Mouse (Mus musculus) heart, postnatal 0 days (tissue): ENCODE measurements around the gene Zfp771. TPM values are rescaled to one million over a fixed set of nuclear protein-coding genes. Genes with fewer than 3 reads are reported as not detected.
A peak's percentile ranks its signal among the peaks of the same experiment; 100 is the strongest.

ENCODE experiments used
- ATAC-seq: fragments of 200-750 bp; cut with Nextera tagmentation; 2 replicates; pipeline ENCODE4 v1.8.0; 2017; ENCODE audit warnings: low read depth, moderate number of reproducible peaks, moderate library complexity; ENCODE audit not compliant: insufficient read depth
- DNase-seq: peaks from one replicate; pipeline ENCODE4 v3.0.0-alpha.2; 2016; ENCODE audit warnings: low spot score
- H3K27ac ChIP-seq: fragments of 300-500 bp; sonication (generic); 2 replicates; pipeline ENCODE4 v1.5.1; 2014; ENCODE audit warnings: low read depth, mild to moderate bottlenecking
- H3K27me3 ChIP-seq: fragments of 300-500 bp; sonication (generic); 2 replicates; pipeline ENCODE4 v1.6.1; 2014; ENCODE audit warnings: low read length, mixed read lengths; ENCODE audit not compliant: control insufficient read depth, insufficient read depth
- H3K36me3 ChIP-seq: fragments of 300-500 bp; sonication (generic); replicated peaks from 2 replicates; pipeline ENCODE4 v1.6.1; 2014; ENCODE audit warnings: low read length, mixed read lengths; ENCODE audit not compliant: control insufficient read depth, insufficient read depth
- H3K4me1 ChIP-seq: fragments of 300-500 bp; sonication (generic); 2 replicates; pipeline ENCODE4 v1.6.1; 2014; ENCODE audit warnings: antibody characterized with exemption; ENCODE audit not compliant: control insufficient read depth, insufficient read depth
- H3K4me2 ChIP-seq: fragments of 300-500 bp; sonication (generic); 2 replicates; pipeline ENCODE4 v1.6.1; 2014; ENCODE audit warnings: low read depth, mild to moderate bottlenecking, low read length, moderate library complexity
- H3K4me3 ChIP-seq: fragments of 300-500 bp; sonication (generic); 2 replicates; pipeline ENCODE4 v1.5.1; 2014; ENCODE audit warnings: low read depth, low read length
- H3K9ac ChIP-seq: fragments of 300-500 bp; sonication (generic); replicated peaks from 2 replicates; pipeline ENCODE4 v1.6.1; 2014; ENCODE audit warnings: low read depth, low read length, mixed read lengths
- H3K9me3 ChIP-seq: fragments of 300-500 bp; sonication (generic); replicated peaks from 2 replicates; pipeline ENCODE4 v1.6.1; 2016; ENCODE audit warnings: low read length; ENCODE audit not compliant: control insufficient read depth
- CTCF ChIP-seq: IDR thresholded peaks from 2 replicates; pipeline ENCODE4 v1.5.1; 2016; ENCODE audit warnings: antibody characterized with exemption, control low read depth, low read depth
- EP300 ChIP-seq: IDR thresholded peaks from 2 replicates; pipeline ENCODE4 v1.6.1; 2016; ENCODE audit warnings: antibody characterized with exemption, low read depth
- whole genome bisulfite sequencing: fragments of 180-500 bp; shearing (Covaris S2); extraction: QIAGEN DNeasy Blood & Tissue Kit; methylation state at CpG from one replicate; pipeline ENCODE4 v1.1.7; 2014; 5-methylcytosine and 5-hydroxymethylcytosine counted together
- polyA plus RNA-seq: library from polyadenylated mRNA; unstranded; fragments of >200 nt; fragmentation: Nextera tagmentation; extraction: Ambion mirVana; gene quantifications from 2 replicates; pipeline ENCODE4 v1.2.1, GENCODE M21; 2015
- total RNA-seq: library from RNA; depleted of rRNA; stranded (reverse); fragments of >200 nt; gene quantifications from 2 replicates; pipeline ENCODE4 v1.2.3, GENCODE M21; 2014; ENCODE audit warnings: low replicate concordance; rRNA removed

Zfp771 gene
- total RNA-seq (38.5 and 43.6 TPM in 2 replicates), polyA plus RNA-seq (23.3 and 26.4 TPM in 2 replicates)

DNA sequence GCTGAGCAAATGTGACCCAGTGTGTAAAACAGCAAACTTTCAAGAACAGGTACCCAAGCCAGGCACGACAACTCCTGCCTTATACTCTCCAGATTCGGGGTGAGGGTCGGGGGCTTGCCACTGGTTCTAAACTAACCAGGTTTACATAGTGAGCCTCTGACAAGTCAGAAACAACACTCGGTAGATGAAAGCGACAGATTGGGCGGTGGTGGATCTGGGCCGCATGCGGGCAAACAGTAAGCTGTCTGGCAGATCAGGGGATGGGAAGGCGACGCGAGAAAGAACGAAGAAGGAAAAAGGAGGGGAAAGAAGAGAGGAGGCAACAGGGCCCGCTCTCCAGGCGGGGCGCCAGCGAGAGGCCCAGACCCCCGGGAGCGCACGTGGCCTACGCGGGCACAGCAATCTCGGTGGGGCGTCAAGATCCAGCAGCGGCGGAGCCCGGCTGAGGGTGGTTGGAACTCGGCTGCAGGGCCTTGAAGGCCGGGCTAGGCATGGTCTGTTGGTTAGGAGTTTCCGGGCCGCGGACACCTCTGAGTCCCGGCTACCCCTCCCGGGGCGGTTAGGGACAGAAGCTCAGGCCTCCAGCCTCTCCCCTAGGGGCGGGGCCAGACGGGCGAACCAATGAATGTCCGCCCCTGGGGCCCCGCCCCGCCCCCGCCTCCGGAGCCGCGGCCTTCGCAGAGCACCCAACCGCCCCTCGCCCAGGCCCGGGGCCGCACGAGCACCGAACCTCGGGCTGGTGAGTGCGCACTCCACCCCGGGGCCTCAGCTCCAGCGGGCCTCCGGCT, at the start of gene Zfp771:
TSS of gene Zfp771 (plus strand) at position 405 of the 788 bp plus-strand sequence.
- H3K4me3 ChIP-seq: peak within 1 kb of the TSS; percentile 66
- H3K27ac ChIP-seq: peak within 1 kb of the TSS; percentile 93
- no peaks in the 10 kb centered on the region for H3K27me3 ChIP-seq
- H3K9ac ChIP-seq: peak within 1 kb of the TSS; percentile 81
- peaks cover 14% of the 10 kb centered on the region; the same call in 1 of the 2 replicates for H3K4me1 ChIP-seq
- peak; percentile 94 for DNase-seq
- peaks cover 23% of the 10 kb centered on the region; the same call in 1 of the 2 replicates for H3K36me3 ChIP-seq
- H3K4me2 ChIP-seq: peak within 1 kb of the TSS; percentile 87
- under 1% methylated on average over 52 of the region's 56 CpGs for WGBS
- no peak; the same call in 1 of the 2 replicates for TF ChIP-seq EP300
- TF ChIP-seq CTCF: no peak
- peak; percentile 96 for ATAC-seq
- no peaks in the 10 kb centered on the region for H3K9me3 ChIP-seq

DNA sequence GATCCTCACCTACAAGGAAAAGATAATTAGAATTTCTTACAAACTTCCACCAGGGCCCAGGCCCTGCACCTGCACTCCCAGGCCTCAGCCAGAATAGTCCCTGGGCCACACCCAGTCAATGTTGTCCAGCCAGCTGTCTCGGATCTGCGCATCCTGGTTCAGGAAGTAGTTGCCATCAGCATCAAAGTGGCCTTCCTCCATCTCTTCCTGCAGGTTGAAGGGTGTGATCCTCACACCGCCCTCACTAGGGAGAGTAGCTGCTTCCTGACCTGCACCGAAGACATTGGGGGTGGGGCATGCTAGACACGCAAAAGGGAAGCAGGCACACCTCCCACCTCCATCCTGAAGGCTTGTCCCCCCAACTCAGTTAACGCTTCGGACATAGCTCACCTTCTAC, 49.4 kb upstream of the Zfp771 start:
- Histone ChIP-seq H3K4me3 (peak overlapping the region; percentile 85), H3K4me1 (peaks cover 6% of the 10 kb centered on the region), H3K9me3 (no peaks in the 10 kb centered on the region), H3K27me3 (no peaks in the 10 kb centered on the region), H3K4me2 (peak overlapping the region; percentile 64), H3K27ac (0 out of 2 replicates have a peak overlapping the region, but pooled peaks have one; percentile 86), H3K36me3 (peaks cover 63% of the 10 kb centered on the region), H3K9ac (no peak overlapping the region)
- DNase-seq (no peak), ATAC-seq (no peak)
- WGBS: 66% methylated on average over 7 of the region's 7 CpGs
- TF ChIP-seq EP300: no peak
- TF ChIP-seq CTCF: no peak

DNA sequence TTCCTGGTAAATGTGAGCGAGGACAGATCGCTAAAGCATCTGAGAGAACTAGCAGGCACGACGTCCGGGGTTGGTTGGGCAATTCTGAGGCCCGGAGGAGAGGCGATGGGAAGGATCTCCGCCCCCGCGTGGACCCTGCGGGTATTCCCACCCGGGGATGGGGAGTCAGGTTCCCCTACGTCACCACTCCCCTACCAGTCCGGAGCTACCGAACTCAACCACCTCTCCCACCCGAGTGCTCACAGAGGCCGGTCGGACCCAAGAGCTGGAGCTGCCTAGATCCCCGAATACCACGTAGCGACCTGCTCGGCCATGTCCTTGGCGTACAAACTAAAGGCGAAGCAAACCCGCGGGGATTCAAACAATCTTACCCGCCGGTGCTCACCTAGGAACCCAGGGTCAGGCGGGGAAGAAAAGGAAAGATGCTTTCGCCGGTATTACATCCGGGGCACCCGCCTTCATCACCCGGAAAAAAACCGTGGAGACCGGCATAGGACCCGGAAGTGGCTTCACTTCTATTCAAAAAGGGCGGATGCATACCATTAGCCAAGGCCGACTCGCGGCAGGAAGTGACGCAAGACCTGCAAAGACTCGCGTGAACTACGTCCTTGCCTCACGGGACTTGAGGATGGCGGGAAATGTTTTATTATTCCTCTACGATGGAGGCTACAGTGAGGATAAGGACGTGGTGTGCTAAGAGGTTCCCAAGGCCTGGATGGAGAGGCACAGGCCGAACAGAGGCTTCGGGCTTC, 48.4 kb upstream of the Zfp771 start, which contains the start of gene Cd2bp2:
TSS of gene Cd2bp2 (minus strand) at position 507 of the 752 bp plus-strand sequence.
- Histone ChIP-seq H3K36me3 (peaks cover 74% of the 10 kb centered on the region), H3K4me3 (peak within 1 kb of the TSS; percentile 85), H3K9ac (peak within 1 kb of the TSS; percentile 73), H3K4me2 (peak within 1 kb of the TSS; percentile 68), H3K27ac (peak within 1 kb of the TSS; percentile 86), H3K27me3 (no peaks in the 10 kb centered on the region), H3K9me3 (no peaks in the 10 kb centered on the region), H3K4me1 (peaks cover 6% of the 10 kb centered on the region)
- DNase-seq: peak; percentile 98
- peak; percentile 98 for ATAC-seq
- TF ChIP-seq EP300: peak; percentile 78; the same call in 1 of the 2 replicates
- TF ChIP-seq CTCF: peak; percentile 6; the same call in 1 of the 2 replicates
- under 1% methylated on average over 51 of the region's 51 CpGs for WGBS

DNA sequence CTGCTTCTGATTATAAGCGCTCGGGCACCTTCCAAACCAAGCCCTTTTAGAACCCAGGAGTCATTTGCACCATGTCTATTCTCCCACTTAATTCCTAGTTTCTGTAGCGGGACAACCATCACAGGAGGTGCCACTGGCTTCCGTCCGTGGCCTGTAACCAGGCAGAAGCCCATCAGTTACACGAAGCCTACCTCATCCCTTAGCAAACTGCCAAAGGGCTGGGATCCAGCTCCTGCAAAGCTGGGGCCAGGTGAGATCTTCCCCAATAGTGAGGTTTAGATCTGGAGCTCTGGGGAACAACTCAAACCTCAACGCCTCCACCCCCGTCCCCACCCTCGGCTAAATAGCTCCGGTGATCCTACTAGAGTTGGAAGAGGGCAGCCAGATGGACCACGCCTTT, 47.6 kb upstream of the Zfp771 start:
- ATAC-seq (no peak), DNase-seq (no peak)
- H3K9me3 ChIP-seq: no peaks in the 10 kb centered on the region
- peak overlapping the region; percentile 65 for H3K27ac ChIP-seq
- H3K4me2 ChIP-seq: peak overlapping the region; percentile 68
- WGBS: 51% methylated on average over 11 of the region's 11 CpGs
- H3K4me1 ChIP-seq: peaks cover 6% of the 10 kb centered on the region
- H3K27me3 ChIP-seq: no peaks in the 10 kb centered on the region
- no peak for TF ChIP-seq CTCF
- no peak for TF ChIP-seq EP300
- H3K4me3 ChIP-seq: peak overlapping the region; percentile 85
- peaks cover 76% of the 10 kb centered on the region for H3K36me3 ChIP-seq
- peak overlapping the region; percentile 39 for H3K9ac ChIP-seq

DNA sequence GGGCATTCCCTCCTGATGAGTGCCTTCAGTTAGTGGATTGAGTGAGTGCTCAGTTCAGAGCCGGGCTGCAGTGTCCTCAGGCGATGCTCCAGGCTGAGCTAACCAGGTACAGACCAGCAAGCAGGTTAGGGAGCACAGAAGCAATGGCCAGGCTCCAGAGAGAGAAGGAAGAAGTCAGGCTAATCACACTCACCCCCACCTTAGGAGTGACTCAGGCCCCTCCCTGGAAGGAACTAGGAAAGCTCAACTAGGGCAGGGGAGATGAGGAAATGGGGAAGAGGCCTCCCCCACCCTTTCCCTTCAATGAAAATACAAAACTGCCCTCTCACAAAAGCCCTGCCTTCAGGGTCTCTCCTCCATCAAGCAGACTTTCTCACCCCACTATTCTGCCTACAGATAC, 37.5 kb upstream of the Zfp771 start:
- ATAC-seq (no peak), DNase-seq (no peak)
- H3K27ac ChIP-seq: 0 out of 2 replicates have a peak overlapping the region, but pooled peaks have one; percentile 30
- TF ChIP-seq CTCF (no peak), EP300 (no peak)
- H3K27me3 ChIP-seq: no peaks in the 10 kb centered on the region
- peak overlapping the region; percentile 91 for H3K4me2 ChIP-seq
- no peaks in the 10 kb centered on the region for H3K9me3 ChIP-seq
- H3K9ac ChIP-seq: peak overlapping the region; percentile 77
- H3K4me3 ChIP-seq: peak overlapping the region; percentile 70
- H3K36me3 ChIP-seq: peaks cover 23% of the 10 kb centered on the region
- peaks cover 13% of the 10 kb centered on the region for H3K4me1 ChIP-seq
- 41% methylated on average over 2 of the region's 2 CpGs for WGBS
